Mouse (Mus musculus): ENCODE results near the gene Tnk1. TPM values are rescaled to one million over a fixed set of nuclear protein-coding genes. Genes with fewer than 3 reads are reported as not detected.
"Not testable (repeated sequence)": the region's sequence is repeated elsewhere in the genome, so short reads cannot be mapped to it uniquely, and the experiment has no call there.

Tnk1 gene
- polyA plus RNA-seq, 1 experiment from 2014 or later: 3.1 TPM

GRCm38 (mm10) chr11:69876186-69876585, 17.7 kb upstream of the Tnk1 start:
- H3K36me3 ChIP-seq (replicated peaks): no peaks in the 10 kb centered on the region
- no peak overlapping the region for H3K4me3 ChIP-seq
- no peaks in the 10 kb centered on the region for H3K9me3 ChIP-seq
- 62% methylated on average over 7 of the region's 7 CpGs for WGBS
- no peak overlapping the region for H3K27ac ChIP-seq (replicated peaks)
- DNase-seq (ENCODE audit: low spot score): no peak
- peaks cover 53% of the 10 kb centered on the region for H3K4me1 ChIP-seq
- peaks cover 19% of the 10 kb centered on the region for H3K27me3 ChIP-seq (replicated peaks; ENCODE audit: low read depth, poor library complexity, severe bottlenecking)

GRCm38 (mm10) chr11:69872451-69872850, 13.9 kb upstream of the Tnk1 start:
- DNase-seq (ENCODE audit: low spot score): no peak
- no peak overlapping the region for H3K27ac ChIP-seq (replicated peaks)
- H3K4me3 ChIP-seq: no peak overlapping the region
- WGBS: 86% methylated on average over 4 of the region's 4 CpGs
- 0 out of 2 replicates have a peak, but pooled peaks cover 2% of the 10 kb centered on the region for H3K27me3 ChIP-seq (replicated peaks; ENCODE audit: low read depth, poor library complexity, severe bottlenecking)
- H3K4me1 ChIP-seq: peaks cover 21% of the 10 kb centered on the region
- H3K36me3 ChIP-seq (replicated peaks): no peaks in the 10 kb centered on the region
- no peaks in the 10 kb centered on the region for H3K9me3 ChIP-seq

- H3K4me1 ChIP-seq: peaks cover 14% of the 10 kb centered on the region
- H3K27me3 ChIP-seq (replicated peaks; ENCODE audit: low read depth, poor library complexity, severe bottlenecking): 0 out of 2 replicates have a peak, but pooled peaks cover 2% of the 10 kb centered on the region
- H3K9me3 ChIP-seq: no peaks in the 10 kb centered on the region
- H3K27ac ChIP-seq (replicated peaks): no peak overlapping the region
- H3K36me3 ChIP-seq (replicated peaks): no peaks in the 10 kb centered on the region
- H3K4me3 ChIP-seq: no peak overlapping the region
- DNase-seq (ENCODE audit: low spot score): no peak
- WGBS: 91% methylated on average over 7 of the region's 7 CpGs
Observed at GRCm38 (mm10) chr11:69871822-69872221, 13.3 kb upstream of the Tnk1 start.

GRCm38 (mm10) chr11:69870289-69871069, 11.9 kb upstream of the Tnk1 start:
- DNase-seq (ENCODE audit: low spot score): no peak
- Histone ChIP-seq H3K27me3 (replicated peaks; ENCODE audit: low read depth, poor library complexity, severe bottlenecking) (0 out of 2 replicates have a peak, but pooled peaks cover 2% of the 10 kb centered on the region), H3K36me3 (replicated peaks) (no peaks in the 10 kb centered on the region), H3K27ac (replicated peaks) (no peak overlapping the region), H3K9me3 (no peaks in the 10 kb centered on the region), H3K4me3 (no peak overlapping the region), H3K4me1 (0 out of 2 replicates have a peak, but pooled peaks cover 3% of the 10 kb centered on the region)
- WGBS: 85% methylated on average over 2 of the region's 2 CpGs

GRCm38 (mm10) chr11:69867335-69867734, 8.8 kb upstream of the Tnk1 start:
- Histone ChIP-seq H3K27ac (replicated peaks) (no peak overlapping the region), H3K4me1 (0 out of 2 replicates have a peak, but pooled peaks cover 3% of the 10 kb centered on the region), H3K27me3 (replicated peaks; ENCODE audit: low read depth, poor library complexity, severe bottlenecking) (0 out of 2 replicates have a peak, but pooled peaks cover 2% of the 10 kb centered on the region), H3K9me3 (no peaks in the 10 kb centered on the region), H3K4me3 (no peak overlapping the region), H3K36me3 (replicated peaks) (no peaks in the 10 kb centered on the region)
- no peak for DNase-seq (ENCODE audit: low spot score)
- 72% methylated on average over 9 of the region's 9 CpGs for WGBS

- H3K4me3 ChIP-seq: no peak overlapping the region
- no peaks in the 10 kb centered on the region for H3K36me3 ChIP-seq (replicated peaks)
- no peak overlapping the region for H3K27ac ChIP-seq (replicated peaks)
- no peaks in the 10 kb centered on the region for H3K27me3 ChIP-seq (replicated peaks; ENCODE audit: low read depth, poor library complexity, severe bottlenecking)
- DNase-seq (ENCODE audit: low spot score): no peak
- H3K4me1 ChIP-seq: 0 out of 2 replicates have a peak, but pooled peaks cover 3% of the 10 kb centered on the region
- H3K9me3 ChIP-seq: no peaks in the 10 kb centered on the region
- WGBS: 82% methylated on average over 9 of the region's 9 CpGs
Observed at GRCm38 (mm10) chr11:69865561-69865960, 7.0 kb upstream of the Tnk1 start.

- no peak overlapping the region for H3K27ac ChIP-seq (replicated peaks)
- 62% methylated on average over 8 of the region's 8 CpGs for WGBS
- H3K4me1 ChIP-seq: 0 out of 2 replicates have a peak, but pooled peaks cover 3% of the 10 kb centered on the region
- DNase-seq (ENCODE audit: low spot score): no peak
- no peak overlapping the region for H3K4me3 ChIP-seq
- H3K36me3 ChIP-seq (replicated peaks): no peaks in the 10 kb centered on the region
- peaks cover 6% of the 10 kb centered on the region for H3K27me3 ChIP-seq (replicated peaks; ENCODE audit: low read depth, poor library complexity, severe bottlenecking)
- H3K9me3 ChIP-seq: no peaks in the 10 kb centered on the region
Observed at GRCm38 (mm10) chr11:69864138-69864860, 5.8 kb upstream of the Tnk1 start.

- H3K36me3 ChIP-seq (replicated peaks); DNase-seq (ENCODE audit: low spot score); H3K9me3 ChIP-seq; H3K4me3 ChIP-seq; H3K4me1 ChIP-seq; H3K27ac ChIP-seq (replicated peaks): not testable (repeated sequence)
- 86% methylated on average over 3 of the region's 3 CpGs for WGBS
- H3K27me3 ChIP-seq (replicated peaks; ENCODE audit: low read depth, poor library complexity, severe bottlenecking): peaks cover 12% of the 10 kb centered on the region
Observed at GRCm38 (mm10) chr11:69863729-69864128, 5.2 kb upstream of the Tnk1 start.

- peaks cover 29% of the 10 kb centered on the region for H3K36me3 ChIP-seq (replicated peaks)
- peak overlapping the region; percentile 13 for H3K4me3 ChIP-seq
- no peaks in the 10 kb centered on the region for H3K9me3 ChIP-seq
- 0 out of 2 replicates have a peak overlapping the region, but pooled peaks have one; percentile 11 for H3K27ac ChIP-seq (replicated peaks)
- H3K27me3 ChIP-seq (replicated peaks; ENCODE audit: low read depth, poor library complexity, severe bottlenecking): peaks cover 41% of the 10 kb centered on the region
- 23% methylated on average over 16 of the region's 16 CpGs for WGBS
- peaks cover 27% of the 10 kb centered on the region for H3K4me1 ChIP-seq
- DNase-seq (ENCODE audit: low spot score): peak; percentile 77
Observed at GRCm38 (mm10) chr11:69855347-69855746, 3.2 kb downstream of the Tnk1 start.

GRCm38 (mm10) chr11:69854680-69855079, 3.9 kb downstream of the Tnk1 start:
- peaks cover 39% of the 10 kb centered on the region for H3K27me3 ChIP-seq (replicated peaks; ENCODE audit: low read depth, poor library complexity, severe bottlenecking)
- no peak for DNase-seq (ENCODE audit: low spot score)
- H3K27ac ChIP-seq (replicated peaks): peak overlapping the region; percentile 52; the same call in 1 of the 2 replicates
- H3K36me3 ChIP-seq (replicated peaks): peaks cover 35% of the 10 kb centered on the region
- H3K9me3 ChIP-seq: no peaks in the 10 kb centered on the region
- no peak overlapping the region for H3K4me3 ChIP-seq
- 86% methylated on average over 10 of the region's 10 CpGs for WGBS
- peaks cover 27% of the 10 kb centered on the region for H3K4me1 ChIP-seq

- Histone ChIP-seq H3K36me3 (replicated peaks) (peaks cover 42% of the 10 kb centered on the region), H3K9me3 (no peaks in the 10 kb centered on the region), H3K4me1 (peaks cover 27% of the 10 kb centered on the region), H3K27ac (replicated peaks) (0 out of 2 replicates have a peak overlapping the region, but pooled peaks have one; percentile 41), H3K27me3 (replicated peaks; ENCODE audit: low read depth, poor library complexity, severe bottlenecking) (peaks cover 32% of the 10 kb centered on the region), H3K4me3 (0 out of 2 replicates have a peak overlapping the region, but pooled peaks have one; percentile 14)
- DNase-seq (ENCODE audit: low spot score): no peak
- WGBS: 77% methylated on average over 7 of the region's 7 CpGs
Observed at GRCm38 (mm10) chr11:69853994-69854393, 4.5 kb downstream of the Tnk1 start.

GRCm38 (mm10) chr11:69850754-69851153, 7.8 kb downstream of the Tnk1 start:
- H3K9me3 ChIP-seq: no peaks in the 10 kb centered on the region
- H3K36me3 ChIP-seq (replicated peaks): peaks cover 57% of the 10 kb centered on the region
- H3K4me3 ChIP-seq: no peak overlapping the region
- H3K27ac ChIP-seq (replicated peaks): no peak overlapping the region
- whole genome bisulfite sequencing: 79% methylated on average over 8 of the region's 8 CpGs
- DNase-seq (ENCODE audit: low spot score): no peak
- H3K27me3 ChIP-seq (replicated peaks; ENCODE audit: low read depth, poor library complexity, severe bottlenecking): 0 out of 2 replicates have a peak, but pooled peaks cover under 1% of the 10 kb centered on the region
- peaks cover 47% of the 10 kb centered on the region for H3K4me1 ChIP-seq

Data from embryonic facial prominence, embryonic 10.5 days (tissue).